8 mouse cellular contexts compared by ENCODE assay signal in the genomic region with DNA sequence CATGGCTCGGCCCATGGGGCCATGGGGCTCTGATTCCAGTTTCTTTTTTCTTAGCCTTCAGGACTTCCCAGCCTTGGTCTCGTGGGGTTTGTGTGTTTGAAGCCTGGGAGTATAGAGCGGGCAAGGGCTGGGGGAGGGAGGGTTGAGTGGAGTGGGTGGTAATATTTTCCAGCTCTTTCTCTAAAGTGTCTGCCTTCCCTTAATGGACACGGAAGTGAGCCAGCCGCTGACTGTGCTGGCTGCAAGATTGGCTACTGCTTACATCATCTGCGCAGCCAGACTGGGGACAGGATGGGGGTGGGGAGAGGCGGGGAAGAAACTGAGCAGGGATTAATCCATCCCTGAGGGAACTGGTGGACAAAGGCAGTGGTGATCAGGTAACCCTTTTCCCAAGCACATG. TPM values are rescaled to one million over a fixed set of nuclear protein-coding genes. Genes with fewer than 3 reads are reported as not detected.
DNase-seq lines count a peak whose midpoint lies in the region; ATAC-seq and TF ChIP-seq lines count a peak whose summit lies in the region.
"Had no signal": no experiment of that assay in that cellular context is flagged by ENCODE, and none has a peak within 500 bp of the region (broad histone marks: within the 10 kb centered on the region; RNA-seq: fewer than 3 reads in every experiment).

No protein-coding gene starts in this region.

- peak; percentile 90 for DNase-seq in MN1 (ENCODE audit: low spot score)
- DNase-seq in embryonic facial prominence, embryonic 10.5 days (ENCODE audit: low spot score) = peak; percentile 76
- peak; percentile 56 to 70 for DNase-seq in heart, adult 18-20 months
- peak; percentile 70 for DNase-seq in lung, postnatal 0 days (ENCODE audit: low spot score)
- peak; percentile 75 for DNase-seq in skeletal muscle tissue, adult 2 months (ENCODE audit: low read depth, low spot score)
- no peak for DNase-seq in cerebellum, adult 9-10 months

- H3K27me3 ChIP-seq in embryonic facial prominence, embryonic 10.5 days (replicated peaks; ENCODE audit: low read depth, poor library complexity, severe bottlenecking) = no peaks in the 10 kb centered on the region
- H3K27me3 ChIP-seq in intestine, postnatal 0 days (replicated peaks; ENCODE audit: control insufficient read depth, insufficient read depth, low read length) = no peaks in the 10 kb centered on the region
- H3K27me3 ChIP-seq in lung, postnatal 0 days (replicated peaks; ENCODE audit: insufficient read depth, low read length) = no peaks in the 10 kb centered on the region

- peaks cover 26% of the 10 kb centered on the region for H3K4me1 ChIP-seq in embryonic facial prominence, embryonic 10.5 days
- no peaks in the 10 kb centered on the region for H3K4me1 ChIP-seq in intestine, postnatal 0 days (replicated peaks; ENCODE audit: control insufficient read depth, insufficient read depth, low read length)
- H3K4me1 ChIP-seq in lung, postnatal 0 days (ENCODE audit: insufficient read depth, low read depth, low read length) = peaks cover 4% of the 10 kb centered on the region; the same call in 1 of the 2 replicates

- TF ChIP-seq CTCF in intestine, postnatal 0 days (IDR thresholded peaks at IDR 0.05; ENCODE audit: low read depth) = no peak
- no peak for TF ChIP-seq CTCF in lung, postnatal 0 days (IDR thresholded peaks at IDR 0.05)

- no peak overlapping the region for H3K9ac ChIP-seq in intestine, postnatal 0 days (ENCODE audit: low read depth, low read length)
- no peak overlapping the region for H3K9ac ChIP-seq in lung, postnatal 0 days (replicated peaks; ENCODE audit: low read depth)

- H3K36me3 ChIP-seq in embryonic facial prominence, embryonic 10.5 days (replicated peaks) = no peaks in the 10 kb centered on the region
- H3K36me3 ChIP-seq in intestine, postnatal 0 days (ENCODE audit: control insufficient read depth, insufficient read depth) = no peaks in the 10 kb centered on the region
- H3K36me3 ChIP-seq in lung, postnatal 0 days (ENCODE audit: insufficient read depth, low read length) = no peaks in the 10 kb centered on the region

- ATAC-seq in intestine, postnatal 0 days = peak; percentile 25; the same call in 1 of the 2 replicates
- peak; percentile 92 for ATAC-seq in lung, postnatal 0 days

- peak overlapping the region; percentile 28 for H3K4me3 ChIP-seq in embryonic facial prominence, embryonic 10.5 days
- H3K4me3 ChIP-seq in intestine, postnatal 0 days (ENCODE audit: low read depth, low read length) = no peak overlapping the region
- H3K4me3 ChIP-seq in lung, postnatal 0 days (ENCODE audit: low read depth, low read length) = no peak overlapping the region

- no peak overlapping the region for H3K4me2 ChIP-seq in intestine, postnatal 0 days (replicated peaks; ENCODE audit: low read depth)
- H3K4me2 ChIP-seq in lung, postnatal 0 days (replicated peaks; ENCODE audit: low read depth, low read length) = peak overlapping the region; percentile 27; the same call in 1 of the 2 replicates

- TF ChIP-seq EP300 in lung, postnatal 0 days (IDR thresholded peaks at IDR 0.05) = no peak

- H3K27ac ChIP-seq in embryonic facial prominence, embryonic 10.5 days (replicated peaks) = peak overlapping the region; percentile 83
- no peak overlapping the region for H3K27ac ChIP-seq in intestine, postnatal 0 days (ENCODE audit: low read depth, low read length)
- no peak overlapping the region for H3K27ac ChIP-seq in lung, postnatal 0 days (ENCODE audit: low read length)

- 16% methylated on average over 7 of the region's 7 CpGs for WGBS in embryonic facial prominence, embryonic 10.5 days
- 42% methylated on average over 7 of the region's 7 CpGs for WGBS in intestine, postnatal 0 days
- 13% methylated on average over 7 of the region's 7 CpGs for WGBS in lung, postnatal 0 days

- H3K9me3 ChIP-seq in embryonic facial prominence, embryonic 10.5 days = no peaks in the 10 kb centered on the region
- no peaks in the 10 kb centered on the region for H3K9me3 ChIP-seq in intestine, postnatal 0 days (ENCODE audit: control insufficient read depth)
- H3K9me3 ChIP-seq in lung, postnatal 0 days (ENCODE audit: low read length) = no peaks in the 10 kb centered on the region

RNA-seq across cellular contexts. Expression of a gene that starts 52.3 kb away (rescaled TPM):
- polyA plus RNA-seq in embryonic facial prominence, embryonic 10.5 days (2016; fragmentation: Nextera tagmentation; extraction: Ambion mirVana) = not detected in 2 replicates
- total RNA-seq in heart, adult 18-20 months (2021) = not detected
- not detected in 2 replicates for polyA plus RNA-seq in intestine, postnatal 0 days (2015; fragmentation: Nextera tagmentation; extraction: Ambion mirVana)
- not detected in 2 replicates for polyA plus RNA-seq in lung, postnatal 0 days (2015; fragmentation: Nextera tagmentation; extraction: Ambion mirVana)
- polyA plus RNA-seq: cortical plate, adult 2 months had no signal
